Mouse (Mus musculus): ENCODE data around the gene Ilkap.

Gene Ilkap

DNA sequence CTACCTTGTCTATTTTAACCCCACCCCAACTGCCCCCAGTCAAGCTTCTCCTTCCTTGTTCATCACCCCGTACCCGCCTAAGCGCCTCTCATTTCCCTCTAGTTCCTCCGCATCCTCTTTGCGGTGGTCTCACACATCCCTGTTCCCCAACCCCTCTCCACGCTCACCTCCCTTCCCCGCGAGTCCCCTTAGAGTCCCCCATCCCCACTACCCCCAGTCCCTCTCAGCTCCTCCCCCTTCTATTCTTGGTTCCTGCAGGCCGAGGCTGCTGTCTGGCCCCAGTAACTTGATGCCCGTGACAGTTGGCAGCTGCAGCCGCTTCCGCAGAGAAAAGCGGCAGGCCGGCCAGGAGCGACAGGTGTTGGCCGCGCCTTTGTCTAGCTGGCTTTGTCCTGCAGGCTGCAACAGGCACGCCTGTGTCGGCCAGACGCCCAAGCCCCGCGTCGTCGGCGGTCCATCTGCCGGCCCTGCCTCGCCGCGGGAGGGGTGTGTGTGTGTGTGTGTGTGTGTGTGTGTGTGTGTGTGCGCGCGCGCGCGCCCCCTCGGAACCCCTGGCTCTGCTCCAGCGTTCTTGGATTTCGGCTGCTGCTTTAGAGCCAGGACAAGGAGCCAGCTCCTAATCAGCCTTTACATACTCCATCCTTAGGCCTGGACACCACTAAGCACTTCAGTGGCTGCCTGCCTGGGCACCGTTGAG lies 15.4 kb upstream of the Ilkap start, which contains the start of gene Hes6:
Hes6 (minus strand) TSS at position 141 of the 697 bp plus-strand sequence.
- peak in 1 of 2 experiments; percentile 70 for DNase-seq (ENCODE audit: low spot score in 2 of 2)

DNA sequence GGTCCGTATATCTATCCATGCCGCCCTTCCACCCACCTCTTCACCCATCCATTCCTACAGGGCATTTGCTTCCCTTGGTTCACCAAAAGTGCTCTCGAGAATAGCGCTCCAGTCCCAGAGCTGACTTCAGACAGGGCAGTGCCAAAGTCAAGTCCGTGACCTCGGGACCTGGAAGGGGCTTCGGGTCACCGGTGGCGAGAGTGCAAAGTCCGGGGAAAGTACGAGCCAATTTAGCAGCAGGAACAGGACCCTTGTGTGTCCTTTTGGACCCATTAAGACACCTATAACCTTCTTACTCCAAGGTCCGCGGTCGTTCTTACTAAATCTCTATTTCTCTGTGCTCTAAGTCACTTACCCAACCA lies 14.9 kb upstream of the Ilkap start:
- no peak for DNase-seq (ENCODE audit: low spot score in 2 of 2)

DNA sequence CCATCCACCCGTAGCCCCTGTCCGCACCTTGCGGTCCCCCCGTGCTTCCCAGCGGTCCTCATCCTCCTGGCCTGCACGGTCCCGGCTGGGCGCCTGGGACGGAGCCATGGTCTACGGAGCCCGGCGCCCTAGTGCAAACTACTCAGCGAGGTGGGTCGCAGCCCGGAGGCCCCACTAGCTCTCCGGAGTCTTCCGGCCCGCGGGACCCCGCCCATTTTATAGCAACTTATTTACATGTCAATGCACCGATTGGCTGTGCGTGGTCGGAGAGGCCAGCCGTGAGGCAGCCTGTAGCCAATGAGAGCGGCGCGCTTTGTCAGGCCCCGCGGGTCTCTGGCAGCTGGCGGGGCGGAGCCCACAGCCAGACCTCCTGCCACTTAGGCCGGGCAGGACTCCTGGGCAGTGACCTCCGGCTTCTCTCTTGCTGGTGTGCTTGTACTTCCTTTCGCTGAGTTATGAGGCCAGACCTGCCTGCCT lies 14.5 kb upstream of the Ilkap start:
- peak; percentile 88 to 92 for DNase-seq (ENCODE audit: low spot score in 2 of 2)

DNA sequence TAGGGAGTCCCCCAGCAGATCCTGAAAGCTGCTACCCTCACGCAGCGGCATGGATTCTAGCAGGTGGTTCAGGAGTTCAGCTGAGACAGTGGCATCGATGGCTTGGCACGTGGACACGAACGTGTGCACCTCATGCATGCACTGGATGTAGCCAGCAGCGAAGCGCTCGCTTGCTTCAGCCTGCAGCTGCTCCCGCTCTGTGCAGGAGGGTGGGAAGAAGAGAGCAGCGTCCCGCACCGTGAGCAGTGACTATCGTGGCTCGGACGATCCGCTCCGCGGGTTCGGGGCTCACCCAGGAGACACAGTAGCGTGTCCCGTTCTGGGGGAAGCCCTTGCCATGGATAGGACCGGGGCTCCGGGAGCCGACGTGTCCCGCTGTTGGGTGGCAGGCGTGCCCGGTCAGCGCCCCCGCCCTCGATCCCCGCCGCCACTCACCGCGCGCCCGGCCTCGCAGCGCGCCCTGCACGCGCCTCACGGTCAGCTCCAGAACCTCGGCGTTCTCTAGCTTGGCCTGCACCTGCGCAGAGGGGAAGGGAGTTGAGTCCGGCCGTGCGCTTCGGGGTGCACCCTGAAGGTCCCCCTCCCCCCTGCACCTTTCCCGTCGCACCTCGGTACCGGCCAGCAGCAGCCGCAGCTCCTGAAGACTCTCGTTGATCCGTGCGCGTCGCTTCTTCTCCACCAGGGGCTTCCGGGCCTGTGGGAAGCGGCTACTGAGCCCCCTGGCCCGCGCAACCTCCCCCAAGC lies 13.8 kb upstream of the Ilkap start:
- no peak for DNase-seq (ENCODE audit: low spot score in 2 of 2)

DNA sequence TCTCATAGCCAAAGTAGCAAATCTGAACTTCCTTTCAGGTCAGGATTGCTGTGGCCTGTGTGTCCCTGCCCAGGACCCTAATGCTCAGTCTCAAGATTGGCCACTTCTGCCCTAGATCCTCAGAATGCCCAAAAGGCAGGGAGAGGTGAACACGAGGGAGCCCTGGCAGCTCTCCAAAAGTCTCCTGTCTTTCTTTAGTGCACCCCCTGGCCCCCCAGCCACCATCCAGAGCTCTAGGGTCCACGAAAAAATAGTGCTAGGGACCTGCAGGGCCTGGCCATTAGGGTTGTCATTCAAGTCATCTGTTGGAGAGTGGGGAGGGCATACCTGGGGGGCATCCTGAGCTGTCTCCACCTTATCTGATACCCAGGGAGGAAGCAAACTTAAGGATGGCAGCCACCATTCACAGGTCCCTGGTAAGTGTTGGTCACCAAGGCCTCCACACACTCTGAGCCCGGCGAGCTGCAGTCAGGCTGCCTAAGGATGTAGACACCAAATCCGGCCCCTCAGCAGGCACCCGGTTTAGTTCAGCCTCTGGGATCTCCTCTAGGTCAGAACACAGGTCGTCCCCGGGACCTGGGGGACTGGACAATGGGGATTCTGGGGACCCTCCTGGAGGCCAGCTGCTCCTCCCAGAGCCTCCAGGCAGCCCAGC lies 13.1 kb upstream of the Ilkap start:
- DNase-seq (ENCODE audit: low spot score in 2 of 2), result no peak

DNA sequence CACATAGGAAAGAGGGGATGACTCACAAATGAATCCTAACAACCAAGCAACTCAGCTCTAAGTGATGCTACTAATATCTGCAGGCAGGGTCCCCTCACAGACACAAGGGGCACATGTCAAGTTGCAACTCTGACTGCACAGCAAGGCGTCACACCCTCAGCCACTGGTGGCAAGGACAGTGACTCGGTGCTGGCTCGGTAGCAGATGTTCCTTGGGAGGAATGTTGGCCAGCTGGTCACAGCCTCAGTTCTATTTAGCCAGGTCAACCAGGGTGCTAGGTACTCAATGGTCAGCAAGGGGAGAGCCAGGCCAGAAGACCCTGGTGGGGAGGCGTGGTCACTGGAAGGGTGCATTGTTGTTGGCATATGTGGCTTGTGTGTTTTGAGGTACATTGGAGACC lies 9.2 kb upstream of the Ilkap start:
- no peak for DNase-seq (ENCODE audit: low spot score in 2 of 2)

DNA sequence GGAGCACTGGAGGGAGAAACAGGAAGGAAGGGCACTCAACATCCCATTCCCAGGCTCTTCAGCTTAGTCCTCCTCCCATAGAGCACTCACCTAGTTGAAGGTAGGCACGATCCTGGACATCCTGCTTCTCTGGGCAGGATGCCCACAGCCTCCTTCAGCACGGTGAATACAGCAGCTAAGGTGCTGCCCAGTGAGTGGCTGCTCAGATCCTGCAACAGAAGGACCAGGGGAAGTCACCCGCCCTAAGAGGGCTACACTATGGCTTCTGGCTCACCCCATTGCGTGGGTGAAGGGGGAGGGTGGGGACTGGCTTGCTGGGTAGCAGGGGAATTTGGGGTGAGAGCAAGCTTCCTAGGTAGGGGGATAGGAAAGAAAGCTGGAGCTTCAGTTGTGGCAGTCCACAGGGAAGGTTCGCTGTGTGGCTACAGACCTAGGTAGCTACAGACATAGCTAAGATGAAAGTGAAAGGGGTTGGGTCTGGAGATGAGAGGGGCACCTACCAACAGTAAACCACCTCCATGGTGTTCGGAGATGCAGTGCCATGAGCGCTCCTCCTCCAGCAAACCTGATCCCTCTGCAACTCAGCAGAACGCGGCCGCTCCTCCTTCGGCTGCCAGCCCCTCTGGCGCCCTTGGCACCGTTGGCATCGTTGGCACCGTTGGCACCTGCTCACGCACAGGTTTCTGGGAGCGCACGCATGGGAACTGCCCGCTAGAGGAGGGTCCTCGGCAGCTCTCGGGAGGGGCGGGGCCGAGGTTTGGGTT lies 7.0 kb upstream of the Ilkap start:
- no peak for DNase-seq (ENCODE audit: low spot score in 2 of 2)

DNA sequence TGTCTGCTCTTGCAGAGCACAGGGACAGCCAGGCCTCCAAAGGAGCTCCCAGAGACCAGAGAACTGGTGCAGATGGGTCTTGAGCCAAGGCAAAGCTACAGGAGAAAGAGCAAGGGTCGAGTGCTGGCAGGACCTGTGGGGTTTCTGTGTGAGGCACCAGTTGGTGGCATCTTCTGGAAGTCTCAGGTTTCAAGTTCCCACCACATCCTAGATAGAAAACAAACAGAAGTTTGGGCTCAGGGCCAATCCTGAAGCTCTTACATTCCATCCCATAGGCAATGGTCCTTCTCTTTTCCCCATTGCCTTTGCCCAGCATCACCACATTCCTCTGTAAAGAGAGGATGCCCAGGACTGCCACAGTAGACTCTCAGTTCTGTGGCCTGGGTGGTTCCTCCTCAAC lies 6.4 kb upstream of the Ilkap start:
- no peak for DNase-seq (ENCODE audit: low spot score in 2 of 2)

DNA sequence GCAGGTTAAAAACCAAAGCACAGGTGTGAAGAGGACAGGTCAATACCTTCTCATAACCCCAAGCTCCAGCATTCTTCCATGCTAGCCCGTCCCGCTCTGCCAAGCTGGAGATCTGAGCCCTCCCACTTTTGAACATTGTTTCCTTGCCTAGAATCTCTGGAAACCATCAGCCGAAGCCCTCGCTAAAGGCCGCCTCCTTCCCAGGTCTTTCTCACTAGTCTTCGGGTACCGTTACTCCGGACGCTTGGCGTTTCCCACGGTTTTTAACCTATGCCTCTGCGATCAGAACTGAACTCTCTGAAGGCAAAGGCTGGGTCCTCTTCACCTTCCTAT lies 722 bp downstream of the Ilkap start:
- DNase-seq (ENCODE audit: low spot score in 2 of 2), result no peak

DNA sequence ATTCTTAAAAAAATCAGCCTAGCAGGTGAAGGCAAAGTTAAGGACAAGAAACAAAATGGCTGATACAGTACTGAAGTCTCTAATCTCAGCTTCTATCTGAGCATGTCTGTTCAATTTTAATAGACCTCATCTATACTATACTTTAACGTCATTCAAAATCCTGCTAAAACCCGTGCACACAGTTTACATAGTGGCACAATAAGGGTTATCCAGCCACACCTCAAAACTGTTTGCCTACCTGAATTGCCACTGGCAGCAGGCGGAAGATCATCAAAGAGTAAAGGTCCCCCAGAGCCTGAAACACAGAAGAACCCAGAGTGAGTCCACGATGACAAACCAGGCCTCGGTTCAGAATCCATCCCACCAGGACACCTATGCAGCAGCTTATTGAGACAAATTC lies 8.2 kb downstream of the Ilkap start:
- DNase-seq (ENCODE audit: low spot score in 2 of 2), result no peak

DNA sequence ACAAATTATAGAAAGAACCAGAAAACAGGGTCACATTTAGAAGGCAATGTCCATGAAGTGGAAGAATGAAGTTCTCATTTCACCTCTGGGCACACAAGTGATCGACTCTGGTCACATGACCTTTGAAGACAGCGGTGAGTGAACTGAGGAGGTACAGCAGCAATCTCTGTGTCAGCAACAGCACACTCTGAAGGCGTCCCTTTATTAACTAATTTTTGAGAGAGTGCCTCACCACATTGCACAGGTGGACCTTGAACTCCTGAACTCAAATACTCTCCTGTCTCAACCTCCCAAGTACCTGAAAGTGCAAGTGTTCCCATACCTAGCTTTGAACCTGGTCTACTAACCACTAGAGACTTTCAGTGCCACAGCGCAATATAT lies 17.5 kb downstream of the Ilkap start:
- no peak for DNase-seq (ENCODE audit: low spot score in 2 of 2)

DNA sequence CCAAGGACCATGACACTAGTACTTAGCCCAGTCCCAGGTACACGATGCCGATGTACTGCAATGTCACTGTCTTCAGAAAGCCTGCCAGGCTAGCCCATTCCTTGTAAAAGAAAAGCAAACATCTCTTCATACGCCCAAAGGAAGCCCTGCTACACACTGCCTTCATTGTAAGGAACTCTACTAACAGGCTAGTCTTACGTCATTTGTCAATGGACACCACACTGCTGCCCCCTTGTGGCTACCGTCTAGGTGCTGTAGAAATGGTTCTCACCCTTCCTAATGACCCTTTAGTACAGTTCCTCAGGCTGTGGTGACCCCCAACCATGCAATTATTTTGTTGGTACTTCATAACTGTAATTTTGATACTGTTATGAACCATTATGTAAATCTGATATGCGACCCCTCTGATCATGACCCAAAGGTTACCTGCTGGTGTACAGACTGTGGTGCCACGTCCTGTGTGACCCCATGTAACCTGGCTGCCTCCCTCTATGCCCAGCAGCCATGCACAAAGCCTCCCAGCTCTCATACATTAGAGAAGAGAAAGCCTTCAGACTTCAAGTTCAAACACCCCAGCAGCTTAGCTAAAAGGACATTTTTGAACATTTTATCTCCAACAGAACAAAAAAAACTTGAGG lies 18.0 kb downstream of the Ilkap start:
- DNase-seq (ENCODE audit: low spot score in 2 of 2), result peak; percentile 83 to 87

DNA sequence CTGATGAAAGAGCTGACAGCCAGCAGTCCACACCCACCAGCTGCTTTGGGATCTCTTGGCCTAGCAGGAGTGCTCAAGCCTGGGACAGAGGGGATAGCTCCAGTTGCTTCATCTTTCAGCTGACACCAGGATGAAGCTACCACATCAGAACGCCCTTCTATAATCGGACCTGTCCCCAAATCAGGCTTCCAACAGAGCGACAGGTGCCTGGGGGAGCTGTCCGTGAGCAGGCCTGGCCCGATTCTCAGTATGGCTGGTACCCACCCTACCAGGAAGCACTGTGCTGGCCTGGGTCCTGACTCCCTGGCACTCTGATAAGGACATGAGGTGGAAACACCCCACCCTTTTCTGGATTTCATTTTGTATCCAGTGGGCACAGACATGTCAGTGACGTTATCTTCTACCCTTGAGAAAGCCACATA lies 25.2 kb downstream of the Ilkap start:
- DNase-seq (ENCODE audit: low spot score in 2 of 2), result no peak

DNA sequence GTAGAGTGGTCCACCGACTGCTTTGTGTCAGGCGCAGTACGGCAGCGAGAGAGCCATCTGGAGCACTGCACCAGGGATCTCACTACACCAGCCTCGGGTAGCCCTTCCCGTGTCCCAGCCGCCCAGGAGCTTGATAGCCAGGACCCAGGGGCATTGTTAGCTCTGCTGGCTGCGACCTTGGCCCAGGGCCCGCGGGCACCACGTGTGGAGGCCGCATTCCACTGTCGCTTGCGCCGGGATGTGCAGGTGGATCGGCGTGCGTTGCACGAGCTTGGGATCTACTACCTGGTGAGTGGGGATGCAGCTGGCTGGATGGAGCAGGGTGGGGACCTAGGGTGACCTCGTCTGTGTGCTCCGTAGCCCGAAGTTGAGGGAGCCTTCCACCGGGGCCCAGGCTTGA lies 28.6 kb downstream of the Ilkap start:
- DNase-seq (ENCODE audit: low spot score in 2 of 2), result no peak

DNA sequence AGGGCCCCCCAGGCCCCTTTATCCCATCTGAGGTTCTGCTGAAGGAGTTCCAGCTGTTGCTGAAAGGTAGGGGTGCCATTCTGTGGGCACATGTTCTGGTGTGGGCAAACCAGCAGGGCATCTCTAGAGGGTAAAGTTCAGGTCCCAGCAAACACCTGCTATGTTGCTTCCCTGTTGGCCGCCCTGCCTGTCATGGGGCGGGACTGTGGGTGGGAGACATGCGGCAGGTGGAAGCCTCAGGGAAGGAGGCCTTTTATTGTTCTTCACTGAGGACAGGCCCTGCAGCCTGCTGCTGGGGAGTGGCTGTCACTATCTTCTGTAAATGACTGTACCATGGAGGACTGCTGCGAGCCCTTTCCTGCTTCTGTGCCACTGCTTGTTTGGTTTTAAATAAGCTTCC lies 29.2 kb downstream of the Ilkap start:
- DNase-seq (ENCODE audit: low spot score in 2 of 2), result no peak

DNA sequence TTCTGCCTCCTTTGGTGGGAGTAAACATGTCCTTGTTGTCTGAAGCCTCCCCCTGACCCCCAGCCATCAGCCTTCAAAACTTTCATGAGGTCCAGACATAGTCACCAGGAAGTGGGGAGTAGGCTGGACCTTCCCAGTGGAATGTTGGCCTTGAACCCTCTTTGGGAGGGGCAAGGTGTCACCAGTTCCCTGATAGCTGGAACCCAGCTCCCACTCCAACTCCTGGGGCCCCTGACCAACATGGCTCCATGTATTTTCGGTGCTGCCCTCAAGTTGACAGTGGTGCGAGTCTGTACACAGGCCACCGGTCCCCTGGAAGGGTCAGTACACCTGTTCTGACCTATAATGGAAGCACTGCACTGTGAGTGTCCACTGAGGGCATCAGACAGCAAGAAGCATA lies 31.3 kb downstream of the Ilkap start:
- DNase-seq (ENCODE audit: low spot score in 2 of 2), result no peak

DNA sequence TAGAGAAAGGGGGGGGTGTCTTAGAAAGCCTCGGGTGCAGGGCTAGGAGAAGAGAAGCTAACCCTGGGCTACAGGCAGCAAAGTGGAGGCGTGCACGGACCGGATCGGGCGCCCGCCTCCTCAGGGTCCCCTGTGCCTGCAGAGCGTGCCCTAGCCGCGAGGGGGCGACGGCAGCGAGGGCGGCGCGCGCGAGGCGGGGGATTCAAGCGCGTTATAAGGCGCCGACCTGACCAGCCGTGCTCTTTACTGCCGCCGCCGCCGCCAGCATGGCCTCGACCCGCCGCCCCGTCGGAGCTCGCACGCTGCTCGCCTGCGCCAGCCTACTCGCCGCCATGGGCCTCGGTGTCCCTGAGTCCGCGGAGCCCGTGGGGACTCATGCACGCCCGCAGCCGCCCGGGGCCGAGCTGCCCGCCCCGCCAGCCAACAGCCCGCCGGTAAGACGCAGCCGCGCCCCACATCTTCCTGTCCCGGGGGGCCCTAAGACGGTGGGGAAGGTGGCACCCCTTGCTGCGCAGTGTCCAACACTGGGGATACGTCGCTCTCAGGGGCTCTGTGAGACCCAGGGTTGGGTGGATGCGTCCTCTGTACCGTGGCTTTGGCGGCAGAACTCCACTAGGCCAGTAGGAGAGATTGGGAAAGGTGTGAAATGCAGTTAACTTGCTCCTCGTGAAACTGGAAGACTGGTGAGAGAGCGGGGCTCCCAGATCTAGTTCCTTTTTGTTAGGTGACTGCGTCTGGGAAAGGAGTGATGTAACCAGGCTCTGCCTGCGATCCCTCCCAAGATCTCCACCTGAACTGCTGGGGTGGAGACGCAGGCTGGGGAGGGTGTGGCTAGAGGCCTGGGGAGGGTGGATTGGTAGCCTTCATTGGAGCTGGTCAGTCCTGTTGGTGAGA lies 32.2 kb downstream of the Ilkap start, which contains the start of gene Erfe:
Erfe (plus strand) TSS at position 216 of the 894 bp plus-strand sequence.
- DNase-seq (ENCODE audit: low spot score in 2 of 2), result peak; percentile 32 to 39

DNA sequence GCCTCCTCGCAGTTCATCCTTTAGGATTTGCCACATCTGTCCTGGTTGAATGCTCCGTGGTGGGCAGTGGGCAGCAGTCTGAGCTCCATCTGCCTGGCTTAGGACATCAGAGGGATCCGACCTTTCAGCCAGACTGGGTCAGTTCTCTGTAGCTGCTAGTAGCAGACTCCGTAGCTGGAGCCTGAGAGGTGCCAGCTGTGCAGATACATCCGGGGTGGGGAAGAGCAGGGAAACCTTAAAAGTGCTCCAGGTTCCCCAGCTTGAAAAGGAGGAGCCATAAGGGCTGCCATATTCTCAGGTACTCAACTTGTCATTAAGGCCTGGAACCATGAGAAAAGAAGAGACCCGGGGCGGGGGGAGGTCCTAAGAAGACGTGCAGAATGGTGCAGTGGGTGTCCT lies 32.8 kb downstream of the Ilkap start:
- no peak for DNase-seq (ENCODE audit: low spot score in 2 of 2)

DNA sequence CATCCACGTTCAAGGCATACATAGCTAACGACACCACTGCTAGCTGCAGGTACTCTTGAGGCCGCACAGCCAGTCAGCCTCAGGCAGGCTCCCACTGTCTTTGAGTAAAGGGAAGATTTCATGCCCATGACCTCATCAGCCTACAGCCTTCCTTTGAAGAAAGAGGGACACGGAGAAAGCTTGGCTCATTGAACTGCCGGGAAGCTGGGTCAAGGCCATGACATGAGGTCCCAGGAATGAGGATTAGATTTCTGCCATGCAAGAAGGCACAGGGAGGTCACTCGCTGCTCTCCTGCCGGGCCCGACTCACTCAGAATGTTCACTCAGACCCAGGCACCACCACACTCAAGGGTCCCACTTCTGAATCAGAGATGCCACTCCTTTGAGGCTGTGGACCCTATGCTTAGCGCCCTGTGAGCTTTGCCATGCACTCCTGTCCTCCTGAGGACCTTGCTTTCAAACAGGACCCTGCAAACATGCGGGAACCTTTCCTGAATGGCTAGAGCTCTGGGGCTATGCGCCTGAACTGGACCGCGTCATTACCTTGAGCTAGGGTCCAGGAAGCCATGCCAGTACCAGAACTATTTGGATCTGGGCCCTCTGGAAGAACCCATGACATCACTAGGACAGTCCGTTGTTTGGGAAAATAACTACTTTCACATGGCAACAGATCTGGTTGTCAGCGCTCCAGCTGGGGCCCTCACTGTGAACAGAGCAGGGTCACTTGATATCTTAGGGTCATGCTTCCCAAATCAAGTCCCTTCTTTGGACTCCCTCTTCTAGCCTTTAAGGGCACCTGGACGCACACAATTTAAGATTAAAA lies 33.6 kb downstream of the Ilkap start:
- no peak for DNase-seq (ENCODE audit: low spot score in 2 of 2)

DNA sequence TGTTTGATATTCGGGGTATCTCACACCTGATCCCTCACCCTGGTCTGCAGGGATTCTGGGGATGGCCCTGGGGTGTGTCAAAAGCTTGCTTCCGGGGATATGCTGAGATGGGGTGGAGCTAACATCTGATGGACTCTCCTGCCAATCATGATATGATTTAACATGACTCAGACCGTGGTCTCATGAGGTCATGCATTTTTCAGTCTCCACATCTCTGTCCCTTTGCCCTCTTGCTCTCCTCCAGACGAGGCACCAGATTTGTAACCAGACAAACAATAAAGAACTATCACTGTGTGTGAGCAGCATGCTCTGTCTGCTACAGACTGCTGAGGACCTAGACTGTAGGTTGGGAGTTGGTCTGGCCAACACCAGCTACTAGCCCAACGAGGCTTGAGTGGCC lies 36.5 kb downstream of the Ilkap start:
- no peak for DNase-seq (ENCODE audit: low spot score in 2 of 2)
